Mouse (Mus musculus) midbrain, embryonic 10.5 days (tissue): ENCODE data around the gene Galnt10. TPM values are rescaled to one million over a fixed set of nuclear protein-coding genes. Genes with fewer than 3 reads are reported as not detected.
A peak's percentile ranks its signal among the peaks of the same experiment; 100 is the strongest.
"Not testable (repeated sequence)": the region's sequence is repeated elsewhere in the genome, so short reads cannot be mapped to it uniquely, and the experiment has no call there.

Source experiments
- DNase-seq: peaks from one replicate; pipeline ENCODE4 v3.0.0-alpha.2; 2017; ENCODE audit warnings: low spot score
- H3K27ac ChIP-seq: fragments of 300-500 bp; sonication (generic); replicated peaks from 2 replicates; pipeline ENCODE4 v1.5.1; 2016; ENCODE audit warnings: mild to moderate bottlenecking
- H3K27me3 ChIP-seq: fragments of 300-500 bp; sonication (generic); 2 replicates; pipeline ENCODE4 v1.6.1; 2016; ENCODE audit warnings: low read depth, mild to moderate bottlenecking; ENCODE audit not compliant: poor library complexity, severe bottlenecking
- H3K36me3 ChIP-seq: fragments of 300-500 bp; sonication (generic); 2 replicates; pipeline ENCODE4 v1.6.1; 2016; ENCODE audit warnings: mild to moderate bottlenecking, moderate library complexity
- H3K4me1 ChIP-seq: fragments of 300-500 bp; sonication (generic); 2 replicates; pipeline ENCODE4 v1.6.1; 2016
- H3K4me3 ChIP-seq: fragments of 300-500 bp; sonication (generic); 2 replicates; pipeline ENCODE4 v1.5.1; 2016; ENCODE audit warnings: mild to moderate bottlenecking, moderate library complexity
- H3K9me3 ChIP-seq: fragments of 300-500 bp; sonication (generic); replicated peaks from 2 replicates; pipeline ENCODE4 v1.6.1; 2016; ENCODE audit warnings: mild to moderate bottlenecking
- WGBS: fragments of 180-500 bp; shearing (Covaris S2); methylation state at CpG from one replicate; pipeline ENCODE4 v1.1.7; 2016; 5-methylcytosine and 5-hydroxymethylcytosine counted together
- polyA plus RNA-seq: library from polyadenylated mRNA; unstranded; fragments of >200 nt; fragmentation: Nextera tagmentation; extraction: Ambion mirVana; gene quantifications from 2 replicates; pipeline ENCODE4 v1.2.1, GENCODE M21; 2016

Gene Galnt10
- polyA plus RNA-seq, 1 experiment from 2014 or later: 30.7 TPM

DNA sequence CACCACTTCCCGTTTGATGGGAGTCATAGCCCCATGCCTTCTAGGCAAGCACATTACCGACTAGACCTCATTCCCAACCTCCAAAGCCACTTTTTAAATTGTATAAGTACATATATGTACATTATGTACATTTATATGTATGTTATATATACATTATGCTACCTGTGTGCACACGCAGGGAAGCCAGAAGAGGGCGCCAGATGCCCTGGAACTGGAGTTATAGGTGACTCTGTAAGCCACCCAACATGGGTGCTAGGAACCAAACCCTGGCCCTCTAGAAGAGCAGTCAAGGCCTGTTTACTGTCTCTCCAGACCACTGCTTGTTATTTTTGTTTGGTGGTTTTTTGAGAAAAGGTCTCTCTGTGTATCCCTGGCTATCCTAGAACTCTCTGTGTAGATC lies 172.9 kb downstream of the Galnt10 start:
- H3K27ac ChIP-seq: no peak overlapping the region
- WGBS: 88% methylated on average over 4 of the region's 4 CpGs
- no peaks in the 10 kb centered on the region for H3K4me1 ChIP-seq
- no peaks in the 10 kb centered on the region for H3K9me3 ChIP-seq
- no peaks in the 10 kb centered on the region; the same call in 1 of the 2 replicates for H3K27me3 ChIP-seq
- peaks cover 3% of the 10 kb centered on the region; the same call in 1 of the 2 replicates for H3K36me3 ChIP-seq
- no peak overlapping the region for H3K4me3 ChIP-seq
- DNase-seq: no peak

DNA sequence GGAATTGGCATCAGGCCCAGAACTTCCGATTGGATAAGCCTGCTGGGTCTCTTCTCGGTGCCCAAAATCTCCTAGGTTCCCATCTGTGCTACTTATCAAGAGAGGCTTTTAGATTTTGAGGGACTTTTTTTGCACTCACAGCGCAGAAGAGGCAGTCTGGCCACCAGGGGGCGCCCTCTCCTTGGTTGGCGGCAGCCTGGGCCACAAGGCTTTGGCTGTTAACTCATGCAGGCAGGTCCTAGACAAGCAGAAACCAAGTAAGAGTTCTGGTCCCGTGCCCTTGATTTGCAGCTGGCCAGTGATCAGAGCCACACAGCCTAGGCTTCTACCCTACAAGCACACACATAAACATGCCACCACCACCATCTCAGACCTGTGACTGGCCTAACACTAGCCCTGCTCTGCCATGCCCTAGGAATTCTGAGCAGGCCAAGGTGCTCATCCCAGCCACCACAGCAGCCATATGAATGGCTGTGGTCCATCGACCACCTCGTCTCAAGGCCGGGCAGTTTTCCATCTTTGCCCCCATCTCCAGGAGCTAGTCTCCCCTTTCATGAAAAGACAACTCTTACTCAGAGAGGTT lies 174.8 kb downstream of the Galnt10 start:
- DNase-seq: peak; percentile 83
- no peaks in the 10 kb centered on the region for H3K36me3 ChIP-seq
- H3K9me3 ChIP-seq: no peaks in the 10 kb centered on the region
- WGBS: 35% methylated on average over 9 of the region's 9 CpGs
- H3K4me1 ChIP-seq: no peaks in the 10 kb centered on the region
- no peak overlapping the region for H3K4me3 ChIP-seq
- H3K27me3 ChIP-seq: peaks cover 15% of the 10 kb centered on the region
- no peak overlapping the region for H3K27ac ChIP-seq

DNA sequence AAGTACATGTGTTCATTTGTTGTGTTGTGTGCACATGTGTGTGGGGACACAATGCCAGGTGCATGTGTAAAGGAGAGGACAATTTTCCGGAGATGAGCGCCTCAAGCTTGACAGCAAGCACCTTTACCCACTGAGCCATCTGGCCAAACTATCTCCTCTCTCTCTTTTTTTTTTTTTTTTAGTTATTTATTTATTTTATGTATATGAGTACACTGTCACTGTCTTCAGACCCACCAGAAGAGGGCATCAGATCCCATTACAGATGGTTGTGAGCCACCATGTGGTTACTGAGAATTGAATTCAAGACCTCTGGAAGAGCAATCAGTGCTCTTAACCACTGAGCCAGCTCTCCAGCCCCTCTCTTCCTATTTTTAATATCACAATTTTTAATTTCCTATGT lies 177.9 kb downstream of the Galnt10 start:
- not testable (repeated sequence) for H3K9me3 ChIP-seq, DNase-seq, H3K36me3 ChIP-seq, H3K27ac ChIP-seq, H3K4me3 ChIP-seq
- H3K27me3 ChIP-seq: peaks cover 45% of the 10 kb centered on the region
- 92% methylated on average over 2 of the region's 2 CpGs for WGBS
- H3K4me1 ChIP-seq: peaks cover 12% of the 10 kb centered on the region

DNA sequence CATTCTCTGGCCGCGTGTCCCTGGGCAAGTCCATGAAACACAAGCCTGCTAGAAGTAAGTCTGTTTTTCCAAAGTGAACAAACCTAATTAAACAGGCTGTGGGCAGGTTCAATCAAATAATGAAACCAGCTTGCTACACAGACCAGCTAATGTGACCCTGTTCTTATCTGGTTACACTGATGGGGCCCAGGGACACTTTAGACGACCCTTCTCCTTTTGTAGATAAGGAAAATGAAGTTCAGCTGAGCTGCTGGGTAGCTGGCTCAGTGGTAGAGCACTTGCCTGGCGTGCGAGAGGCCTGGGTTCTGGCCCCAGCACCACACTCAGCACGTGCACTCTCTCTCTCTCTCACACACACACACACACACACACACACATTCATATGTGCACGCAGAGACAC lies 178.5 kb downstream of the Galnt10 start:
- 75% methylated on average over 7 of the region's 7 CpGs for WGBS
- H3K27me3 ChIP-seq: peaks cover 51% of the 10 kb centered on the region
- H3K36me3 ChIP-seq: no peaks in the 10 kb centered on the region
- no peak overlapping the region for H3K4me3 ChIP-seq
- no peak overlapping the region for H3K27ac ChIP-seq
- peaks cover 16% of the 10 kb centered on the region for H3K4me1 ChIP-seq
- H3K9me3 ChIP-seq: no peaks in the 10 kb centered on the region
- no peak for DNase-seq

DNA sequence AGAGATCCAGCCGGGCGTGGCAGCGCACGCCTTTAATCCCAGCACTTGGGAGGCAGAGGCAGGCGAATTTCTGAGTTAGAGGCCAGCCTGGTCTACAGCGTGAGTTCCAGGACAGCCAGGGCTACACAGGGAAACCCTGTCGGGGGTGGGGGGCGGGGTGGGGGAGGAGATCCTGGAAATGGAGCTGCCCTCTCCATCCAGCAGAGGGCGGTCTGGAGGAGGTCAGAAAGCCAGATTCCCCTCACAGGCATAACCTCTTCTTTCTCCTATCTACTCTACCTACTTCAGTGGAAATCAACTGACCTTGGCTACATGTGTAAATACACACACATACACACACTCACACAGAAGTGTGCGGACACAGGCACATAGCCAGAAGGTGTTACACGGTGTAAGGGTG lies 180.0 kb downstream of the Galnt10 start:
- not testable (repeated sequence) for H3K27ac ChIP-seq, H3K36me3 ChIP-seq, H3K4me3 ChIP-seq, H3K9me3 ChIP-seq, DNase-seq
- Histone ChIP-seq H3K4me1 (peaks cover 26% of the 10 kb centered on the region), H3K27me3 (peaks cover 66% of the 10 kb centered on the region)
- WGBS: 42% methylated on average over 11 of the region's 11 CpGs

DNA sequence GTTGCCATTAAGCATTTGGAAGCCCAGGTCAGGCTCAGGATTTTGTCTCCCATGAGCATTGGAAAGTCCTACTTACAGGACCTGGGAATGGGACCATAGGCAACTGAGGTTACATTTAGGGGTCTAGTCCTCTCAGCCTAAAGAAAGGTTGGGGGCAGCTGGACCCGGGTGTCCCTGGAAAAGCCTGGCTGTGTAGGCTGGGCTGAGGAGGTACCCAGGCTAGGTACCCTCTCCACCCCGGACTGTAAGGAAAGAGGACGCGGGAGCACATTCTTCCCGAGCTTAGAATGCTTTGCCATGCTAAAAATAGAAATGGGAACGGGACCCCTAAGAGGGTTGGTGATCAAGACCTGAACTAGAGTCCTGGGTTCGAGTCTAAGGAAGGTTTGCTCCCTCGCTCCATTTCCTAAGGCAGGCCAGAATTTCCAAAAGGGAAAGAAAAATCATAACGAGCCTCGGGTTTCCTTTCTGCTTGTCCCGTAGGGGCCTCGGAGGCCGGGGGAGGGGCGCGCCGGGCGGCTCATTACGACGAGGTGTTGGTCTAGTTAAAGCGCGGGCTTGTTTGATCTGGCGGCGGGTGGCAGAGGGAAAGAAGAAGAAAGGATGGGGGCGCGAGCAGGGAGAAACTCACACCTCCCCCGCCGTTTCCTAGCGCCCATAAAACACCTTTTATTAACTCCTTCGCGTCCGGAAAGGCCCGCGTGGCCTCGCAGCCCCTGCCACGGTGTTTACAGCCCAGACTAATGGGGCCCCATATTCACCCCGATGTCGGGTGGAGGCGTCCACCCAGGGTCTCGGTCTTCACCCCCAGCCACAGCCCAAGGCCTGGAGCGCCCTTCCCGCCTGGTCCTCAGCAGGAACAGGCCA lies 182.0 kb downstream of the Galnt10 start:
- peak overlapping the region; percentile 48 for H3K4me3 ChIP-seq
- peaks cover 33% of the 10 kb centered on the region for H3K4me1 ChIP-seq
- DNase-seq: peak; percentile 49
- under 1% methylated on average over 41 of the region's 41 CpGs for WGBS
- no peaks in the 10 kb centered on the region for H3K36me3 ChIP-seq
- H3K9me3 ChIP-seq: no peaks in the 10 kb centered on the region
- H3K27me3 ChIP-seq: peaks cover 87% of the 10 kb centered on the region
- H3K27ac ChIP-seq: no peak overlapping the region

DNA sequence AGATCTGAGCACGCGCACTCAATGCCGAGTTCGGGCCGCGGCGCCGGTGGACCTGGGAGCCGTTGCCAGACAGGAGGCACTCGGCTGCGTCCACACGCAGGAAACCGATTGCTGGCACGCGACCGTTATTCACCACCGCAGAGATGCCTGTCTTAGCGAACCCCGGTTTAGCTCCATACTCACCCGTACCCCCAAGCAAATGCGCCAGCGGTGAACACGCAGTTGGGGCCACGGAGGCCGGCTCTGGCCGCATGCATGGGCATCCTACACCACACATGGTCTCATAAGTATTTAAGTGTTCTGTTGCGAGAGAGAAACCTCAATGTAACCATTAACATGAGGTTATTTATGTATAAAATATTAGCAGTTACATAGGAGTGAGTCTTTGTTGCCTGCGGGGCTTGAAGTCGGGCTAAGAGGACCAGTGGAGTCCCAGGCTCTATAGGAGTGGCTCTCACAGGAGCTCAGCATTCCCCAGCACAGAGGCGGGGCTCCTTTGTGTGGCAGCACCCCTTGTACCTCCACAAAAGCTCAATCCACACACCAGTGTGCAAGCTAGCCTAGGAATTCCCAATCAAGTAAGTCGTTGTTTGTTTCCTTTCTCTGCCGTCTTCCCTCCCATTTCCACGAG lies 182.8 kb downstream of the Galnt10 start:
- peaks cover 41% of the 10 kb centered on the region for H3K4me1 ChIP-seq
- H3K27me3 ChIP-seq: peaks cover 94% of the 10 kb centered on the region
- no peaks in the 10 kb centered on the region for H3K36me3 ChIP-seq
- DNase-seq: peak; percentile 64
- peak overlapping the region; percentile 48 for H3K4me3 ChIP-seq
- under 1% methylated on average over 33 of the region's 33 CpGs for WGBS
- H3K27ac ChIP-seq: no peak overlapping the region
- H3K9me3 ChIP-seq: no peaks in the 10 kb centered on the region

DNA sequence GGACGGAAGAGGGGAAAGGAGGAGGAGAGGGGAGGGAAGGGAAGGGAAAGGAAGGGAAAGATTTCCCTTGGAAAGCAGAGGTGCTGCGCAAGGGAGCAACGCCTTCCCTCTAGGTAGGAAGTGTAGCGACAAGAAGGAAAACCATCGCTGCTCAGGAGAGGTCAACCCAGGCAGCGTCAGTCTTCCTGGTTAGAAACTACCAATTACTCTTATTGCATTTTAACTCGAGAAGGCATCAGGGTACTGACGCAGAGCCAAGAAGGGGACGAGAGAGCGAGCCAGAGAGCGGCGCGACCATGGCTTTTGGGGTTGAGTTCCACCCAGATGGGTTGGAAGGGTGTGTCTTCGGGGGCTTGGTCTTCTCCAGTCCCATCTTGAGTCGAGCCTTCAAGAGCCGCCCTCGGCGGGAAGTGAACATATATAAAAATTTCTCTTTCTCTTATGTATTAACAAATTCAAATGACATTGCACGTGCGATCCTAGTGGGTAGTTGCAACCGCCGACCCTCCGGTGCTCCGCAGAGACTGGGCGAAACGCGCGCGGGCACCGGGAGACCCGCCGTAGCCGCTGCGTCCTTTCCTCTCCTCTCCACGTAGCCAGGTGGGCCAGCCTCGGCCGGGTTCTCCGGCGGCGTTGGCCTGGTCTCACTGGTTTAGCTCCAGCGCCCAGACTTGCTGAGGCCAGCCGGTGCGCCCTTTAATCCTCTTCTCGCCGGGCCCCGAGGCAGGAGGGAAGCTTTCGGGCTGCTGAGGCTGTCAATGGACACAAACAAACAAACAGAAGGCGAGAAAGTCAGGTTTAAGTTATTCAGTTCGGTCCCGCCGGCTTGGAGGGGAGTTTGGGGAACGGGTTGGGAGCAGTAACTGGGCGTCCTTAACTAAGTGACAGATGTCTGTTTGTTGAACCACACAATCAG lies 184.0 kb downstream of the Galnt10 start:
- Histone ChIP-seq H3K9me3 (no peaks in the 10 kb centered on the region), H3K27ac (no peak overlapping the region), H3K4me3 (peak overlapping the region; percentile 28; the same call in 1 of the 2 replicates), H3K4me1 (peaks cover 46% of the 10 kb centered on the region), H3K27me3 (peaks cover 99% of the 10 kb centered on the region), H3K36me3 (no peaks in the 10 kb centered on the region)
- WGBS: under 1% methylated on average over 53 of the region's 53 CpGs
- DNase-seq: peak; percentile 69

DNA sequence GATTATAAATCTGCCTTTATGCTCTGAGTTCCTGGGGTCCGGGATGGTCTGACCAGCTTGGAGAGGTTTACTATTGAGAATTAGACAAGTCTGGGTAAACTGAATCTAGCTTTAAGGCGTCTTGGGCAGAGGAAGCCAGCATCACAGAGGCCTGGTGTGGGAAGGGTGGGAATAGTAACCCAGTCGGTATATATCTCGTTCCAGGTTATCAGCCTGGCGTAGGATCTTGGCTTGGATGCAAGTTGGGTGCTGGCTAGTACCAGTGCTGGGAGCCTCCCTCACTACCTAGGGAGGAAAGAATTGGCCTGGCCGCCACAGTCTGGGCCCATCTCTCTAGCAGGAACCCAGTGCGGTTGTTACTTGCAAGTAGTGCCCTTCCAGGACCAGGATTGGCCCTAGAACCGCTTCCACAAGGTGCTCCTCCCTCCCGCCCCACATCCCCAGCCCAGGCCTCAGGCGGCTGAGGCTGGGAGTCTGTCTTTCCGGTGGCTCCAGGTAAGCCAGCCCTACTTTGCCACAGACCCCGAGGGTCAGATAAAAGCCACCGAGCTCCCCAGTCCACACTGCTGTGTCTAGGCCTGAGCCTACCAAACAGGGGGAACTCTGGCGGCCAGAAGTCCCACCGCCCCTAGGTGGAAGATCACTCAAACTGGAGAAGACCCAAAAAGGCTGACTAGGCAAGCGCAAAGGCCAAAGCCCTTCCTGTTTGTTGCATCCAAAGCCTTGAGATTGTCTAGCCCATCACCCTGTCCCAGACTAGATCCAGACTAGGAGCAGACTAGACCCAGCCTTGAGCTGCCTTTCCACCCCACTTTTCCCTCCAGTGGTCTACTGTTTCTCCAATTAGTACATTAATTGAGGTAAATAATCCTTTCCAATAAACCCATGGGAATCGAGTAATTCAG lies 184.9 kb downstream of the Galnt10 start:
- peaks cover 46% of the 10 kb centered on the region for H3K4me1 ChIP-seq
- no peak overlapping the region for H3K27ac ChIP-seq
- no peaks in the 10 kb centered on the region for H3K36me3 ChIP-seq
- WGBS: 4% methylated on average over 17 of the region's 17 CpGs
- H3K9me3 ChIP-seq: no peaks in the 10 kb centered on the region
- DNase-seq: peak; percentile 51
- H3K4me3 ChIP-seq: no peak overlapping the region
- H3K27me3 ChIP-seq: peaks cover 100% of the 10 kb centered on the region

DNA sequence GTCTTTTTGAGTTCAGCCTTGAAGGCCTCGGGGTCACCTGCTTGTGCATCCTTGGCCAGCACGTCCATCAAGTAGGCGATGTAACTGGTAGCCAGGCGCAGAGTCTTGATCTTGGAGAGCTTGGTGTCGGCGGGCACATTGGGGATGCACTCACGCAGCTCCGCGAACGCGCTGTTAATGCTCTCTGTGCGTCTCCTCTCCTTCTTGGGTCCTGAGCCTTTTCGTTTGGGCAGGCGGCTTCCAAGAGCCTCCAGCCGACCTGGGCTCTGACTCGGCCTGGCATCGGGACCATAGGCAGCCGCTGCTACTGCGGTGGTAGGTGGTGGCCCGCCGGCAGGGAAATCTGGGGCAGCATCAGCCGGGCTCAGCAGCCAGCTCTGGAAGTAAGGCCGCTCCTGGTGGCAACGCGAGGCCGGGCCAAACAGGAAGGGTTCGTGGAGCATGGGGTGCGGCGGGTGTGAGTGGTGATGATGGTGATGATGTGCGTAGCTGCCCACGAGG lies 186.1 kb downstream of the Galnt10 start:
- Histone ChIP-seq H3K27me3 (peaks cover 100% of the 10 kb centered on the region), H3K36me3 (no peaks in the 10 kb centered on the region), H3K27ac (no peak overlapping the region), H3K9me3 (no peaks in the 10 kb centered on the region), H3K4me1 (peaks cover 46% of the 10 kb centered on the region), H3K4me3 (no peak overlapping the region; the same call in 1 of the 2 replicates)
- peak; percentile 58 for DNase-seq
- under 1% methylated on average over 31 of the region's 31 CpGs for WGBS

DNA sequence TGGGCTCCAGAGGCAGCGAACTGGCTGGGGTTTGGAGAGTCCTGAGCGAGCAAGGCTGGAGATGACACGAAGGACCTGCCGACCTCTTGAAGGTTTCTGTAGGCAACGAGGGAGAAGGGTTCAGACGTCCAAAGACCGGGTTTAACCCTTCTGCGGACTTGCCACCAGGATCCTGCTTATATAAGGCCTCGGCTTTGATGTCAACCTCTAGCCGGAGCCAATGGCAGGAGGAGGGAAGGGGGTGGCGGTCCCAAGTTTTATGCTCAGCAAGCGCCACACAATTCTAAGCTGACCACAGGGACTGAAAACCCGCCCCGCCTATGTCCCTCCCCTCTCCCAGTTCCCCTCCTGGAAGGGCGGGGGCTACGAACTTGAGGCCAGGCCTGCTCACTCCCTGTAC lies 186.6 kb downstream of the Galnt10 start:
- Histone ChIP-seq H3K4me3 (no peak overlapping the region), H3K36me3 (no peaks in the 10 kb centered on the region), H3K27ac (no peak overlapping the region), H3K27me3 (peaks cover 100% of the 10 kb centered on the region), H3K4me1 (peaks cover 49% of the 10 kb centered on the region), H3K9me3 (no peaks in the 10 kb centered on the region)
- DNase-seq: no peak
- under 1% methylated on average over 16 of the region's 16 CpGs for WGBS
